Mouse (Mus musculus): ENCODE measurements around the gene Hist1h2ad.

GRCm38 (mm10) chr13:23530901-23531875 lies 43.0 kb upstream of the Hist1h2ad start, which contains the start of gene Hist1h4h:
- TF ChIP-seq CTCF (IDR thresholded peaks at IDR 0.05; ENCODE audit: extremely low read depth, insufficient read depth, insufficient read length, insufficient replicate concordance), result no peak
- TF ChIP-seq POLR2A (IDR thresholded peaks at IDR 0.05; ENCODE audit: low read depth, low read length), result peak; percentile 99
